Mouse (Mus musculus) lung, postnatal 0 days (tissue): Measurements from ENCODE around the gene Camk2g. TPM values are rescaled to one million over a fixed set of nuclear protein-coding genes. Genes with fewer than 3 reads are reported as not detected.

Experiments
- ATAC-seq: fragments of 200-750 bp; cut with Nextera tagmentation; 2 replicates; pipeline ENCODE4 v1.8.0; 2017; ENCODE audit warnings: moderate library complexity
- DNase-seq: peaks from one replicate; pipeline ENCODE4 v3.0.0-alpha.2; 2016; ENCODE audit warnings: low spot score
- H3K27ac ChIP-seq: fragments of 300-500 bp; sonication (generic); 2 replicates; pipeline ENCODE4 v1.5.1; 2014; ENCODE audit warnings: antibody characterized with exemption, mild to moderate bottlenecking, low read length, mixed read lengths
- H3K27me3 ChIP-seq: fragments of 300-500 bp; sonication (generic); replicated peaks from 2 replicates; pipeline ENCODE4 v1.6.1; 2014; ENCODE audit warnings: low read length, mixed read lengths; ENCODE audit not compliant: insufficient read depth
- H3K36me3 ChIP-seq: fragments of 300-500 bp; sonication (generic); 2 replicates; pipeline ENCODE4 v1.6.1; 2014; ENCODE audit warnings: low read length, mixed read lengths; ENCODE audit not compliant: insufficient read depth
- H3K4me1 ChIP-seq: fragments of 300-500 bp; sonication (generic); 2 replicates; pipeline ENCODE4 v1.6.1; 2014; ENCODE audit warnings: antibody characterized with exemption, low read depth, low read length, mixed read lengths; ENCODE audit not compliant: insufficient read depth
- H3K4me2 ChIP-seq: fragments of 300-500 bp; sonication (generic); replicated peaks from 2 replicates; pipeline ENCODE4 v1.6.1; 2014; ENCODE audit warnings: low read depth, mild to moderate bottlenecking, low read length, moderate library complexity, mixed read lengths
- H3K4me3 ChIP-seq: fragments of 300-500 bp; sonication (generic); 2 replicates; pipeline ENCODE4 v1.5.1; 2014; ENCODE audit warnings: low read depth, low read length
- H3K9ac ChIP-seq: fragments of 300-500 bp; sonication (generic); replicated peaks from 2 replicates; pipeline ENCODE4 v1.6.1; 2014; ENCODE audit warnings: low read depth, mild to moderate bottlenecking
- H3K9me3 ChIP-seq: fragments of 300-500 bp; sonication (generic); 2 replicates; pipeline ENCODE4 v1.6.1; 2016; ENCODE audit warnings: low read length, mixed read lengths
- CTCF ChIP-seq: IDR thresholded peaks from 2 replicates; pipeline ENCODE4 v1.5.1; 2016; ENCODE audit warnings: antibody characterized with exemption, mild to moderate bottlenecking
- EP300 ChIP-seq: IDR thresholded peaks from 2 replicates; pipeline ENCODE4 v1.6.1; 2016; ENCODE audit warnings: antibody characterized with exemption, mild to moderate bottlenecking, control low read depth
- WGBS: fragments of 180-500 bp; shearing (Covaris S2); extraction: QIAGEN DNeasy Blood & Tissue Kit; methylation state at CpG from one replicate; pipeline ENCODE4 v1.1.7; 2014; 5-methylcytosine and 5-hydroxymethylcytosine counted together
- polyA plus RNA-seq: library from polyadenylated mRNA; unstranded; fragments of >200 nt; fragmentation: Nextera tagmentation; extraction: Ambion mirVana; gene quantifications from 2 replicates; pipeline ENCODE4 v1.2.1, GENCODE M21; 2015

The Camk2g gene
- polyA plus RNA-seq, 1 experiment from 2014 or later = 36.6 TPM

GRCm38 (mm10) chr14:20771941-20772340 lies 21.9 kb downstream of the Camk2g start:
- Histone ChIP-seq H3K27me3 (no peaks in the 10 kb centered on the region), H3K36me3 (no peaks in the 10 kb centered on the region), H3K4me1 (no peaks in the 10 kb centered on the region; the same call in 1 of the 2 replicates), H3K9ac (no peak overlapping the region), H3K4me3 (no peak overlapping the region), H3K4me2 (no peak overlapping the region), H3K27ac (no peak overlapping the region), H3K9me3 (no peaks in the 10 kb centered on the region)
- ATAC-seq (no peak), DNase-seq (no peak)
- 66% methylated on average over 3 of the region's 3 CpGs for WGBS
- no peak for TF ChIP-seq CTCF
- TF ChIP-seq EP300 = no peak

GRCm38 (mm10) chr14:20768581-20768980 lies 25.3 kb downstream of the Camk2g start:
- no peaks in the 10 kb centered on the region for H3K27me3 ChIP-seq
- WGBS = 33% methylated on average over 5 of the region's 5 CpGs
- no peak for TF ChIP-seq CTCF
- TF ChIP-seq EP300 = peak; percentile 71
- no peaks in the 10 kb centered on the region for H3K36me3 ChIP-seq
- peaks cover 5% of the 10 kb centered on the region for H3K4me1 ChIP-seq
- DNase-seq (peak; percentile 96), ATAC-seq (peak; percentile 93)
- H3K9me3 ChIP-seq = no peaks in the 10 kb centered on the region
- no peak overlapping the region for H3K4me2 ChIP-seq
- H3K27ac ChIP-seq = peak overlapping the region; percentile 71
- no peak overlapping the region for H3K9ac ChIP-seq
- no peak overlapping the region for H3K4me3 ChIP-seq

- WGBS = 68% methylated on average over 7 of the region's 7 CpGs
- DNase-seq (peak; percentile 52), ATAC-seq (peak; percentile 43)
- Histone ChIP-seq H3K4me2 (no peak overlapping the region), H3K4me3 (no peak overlapping the region), H3K27ac (peak overlapping the region; percentile 71), H3K27me3 (no peaks in the 10 kb centered on the region), H3K4me1 (peaks cover 5% of the 10 kb centered on the region), H3K9me3 (no peaks in the 10 kb centered on the region), H3K36me3 (no peaks in the 10 kb centered on the region), H3K9ac (no peak overlapping the region)
- TF ChIP-seq EP300 = no peak
- peak; percentile 57 for TF ChIP-seq CTCF
Measured at GRCm38 (mm10) chr14:20767936-20768335, 26.0 kb downstream of the Camk2g start.

GRCm38 (mm10) chr14:20765642-20766258 lies 28.1 kb downstream of the Camk2g start:
- Histone ChIP-seq H3K9me3 (no peaks in the 10 kb centered on the region), H3K4me2 (no peak overlapping the region), H3K4me1 (peaks cover 5% of the 10 kb centered on the region), H3K9ac (no peak overlapping the region), H3K27me3 (no peaks in the 10 kb centered on the region), H3K27ac (peak overlapping the region; percentile 49), H3K4me3 (no peak overlapping the region), H3K36me3 (no peaks in the 10 kb centered on the region; the same call in 1 of the 2 replicates)
- peak; percentile 66 for ATAC-seq
- peak; percentile 86 for DNase-seq
- TF ChIP-seq EP300 (no peak), CTCF (peak; percentile 99)
- WGBS = 15% methylated on average over 12 of the region's 12 CpGs

DNA sequence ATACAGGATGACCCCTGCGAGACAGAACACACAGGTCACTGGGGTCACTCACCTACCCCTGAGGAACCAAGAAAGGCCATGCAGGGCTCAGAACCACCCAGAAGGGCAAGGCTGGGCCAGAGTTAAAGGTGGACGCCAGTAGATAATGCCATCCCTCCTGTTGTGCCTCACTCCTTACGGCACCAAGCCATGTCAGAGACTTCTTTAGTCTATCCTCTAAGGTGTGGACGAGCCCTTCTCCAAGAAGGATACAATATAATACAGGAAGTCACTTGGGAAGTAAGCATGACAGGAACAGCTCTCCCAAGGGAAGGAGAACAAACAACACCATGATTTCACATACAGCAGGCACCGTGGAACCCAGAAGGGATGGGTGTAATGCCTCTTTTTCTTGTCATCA lies 28.9 kb downstream of the Camk2g start:
- Histone ChIP-seq H3K9ac (no peak overlapping the region), H3K27me3 (no peaks in the 10 kb centered on the region), H3K4me1 (peaks cover 5% of the 10 kb centered on the region), H3K4me2 (no peak overlapping the region), H3K9me3 (no peaks in the 10 kb centered on the region), H3K36me3 (peaks cover 8% of the 10 kb centered on the region; the same call in 1 of the 2 replicates), H3K27ac (peak overlapping the region; percentile 49; the same call in 1 of the 2 replicates), H3K4me3 (no peak overlapping the region)
- TF ChIP-seq EP300 (no peak), CTCF (no peak)
- ATAC-seq (no peak), DNase-seq (no peak)
- WGBS = 79% methylated on average over 5 of the region's 5 CpGs

- TF ChIP-seq EP300 (no peak), CTCF (peak; percentile 33; the same call in 1 of the 2 replicates)
- 68% methylated on average over 8 of the region's 8 CpGs for WGBS
- no peaks in the 10 kb centered on the region for H3K4me1 ChIP-seq
- H3K27me3 ChIP-seq = no peaks in the 10 kb centered on the region
- H3K4me2 ChIP-seq = no peak overlapping the region
- no peak overlapping the region for H3K4me3 ChIP-seq
- H3K36me3 ChIP-seq = peaks cover 27% of the 10 kb centered on the region; the same call in 1 of the 2 replicates
- ATAC-seq = no peak
- no peak overlapping the region for H3K9ac ChIP-seq
- H3K27ac ChIP-seq = no peak overlapping the region
- no peaks in the 10 kb centered on the region for H3K9me3 ChIP-seq
- DNase-seq = no peak
Measured at GRCm38 (mm10) chr14:20758768-20759435, 35.0 kb downstream of the Camk2g start.
